Mouse (Mus musculus) NIH3T3 (cell line): ENCODE data around the gene Tnfsf8.

Experiments used
- DNase-seq: peaks from one replicate; pipeline ENCODE4 v3.0.0-alpha.2; 2012; ENCODE audit warnings: low read depth

Tnfsf8 gene

GRCm38 (mm10) chr4:63842278-63842677 is 18.9 kb downstream of the Tnfsf8 start:
- no peak for DNase-seq

- peak; percentile 54 for DNase-seq
These were observed 20.7 kb downstream of the Tnfsf8 start for GRCm38 (mm10) chr4:63840457-63840856.

DNA sequence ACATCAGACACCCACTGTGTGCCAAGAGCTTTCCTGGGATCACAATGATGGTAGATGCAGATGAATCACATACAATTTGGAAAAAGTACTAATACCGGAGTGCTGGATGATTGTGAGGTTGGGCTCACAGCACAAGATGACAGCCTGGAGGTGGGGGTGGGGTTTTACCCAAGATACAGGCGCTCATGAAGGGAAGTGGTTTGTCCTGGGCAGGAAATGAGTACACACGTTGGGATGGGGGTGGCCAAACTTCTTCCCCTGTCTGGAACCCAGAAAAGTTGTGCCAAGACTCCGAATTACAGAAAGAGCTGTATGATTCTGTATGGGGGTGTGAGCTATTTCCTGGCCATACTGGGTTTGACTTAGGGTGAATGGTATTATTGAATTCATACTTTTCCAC is 38.0 kb downstream of the Tnfsf8 start:
- DNase-seq, result no peak

GRCm38 (mm10) chr4:63817505-63817904 is 43.6 kb downstream of the Tnfsf8 start:
- no peak for DNase-seq

GRCm38 (mm10) chr4:63815668-63816067 is 45.5 kb downstream of the Tnfsf8 start:
- DNase-seq, result no peak

DNA sequence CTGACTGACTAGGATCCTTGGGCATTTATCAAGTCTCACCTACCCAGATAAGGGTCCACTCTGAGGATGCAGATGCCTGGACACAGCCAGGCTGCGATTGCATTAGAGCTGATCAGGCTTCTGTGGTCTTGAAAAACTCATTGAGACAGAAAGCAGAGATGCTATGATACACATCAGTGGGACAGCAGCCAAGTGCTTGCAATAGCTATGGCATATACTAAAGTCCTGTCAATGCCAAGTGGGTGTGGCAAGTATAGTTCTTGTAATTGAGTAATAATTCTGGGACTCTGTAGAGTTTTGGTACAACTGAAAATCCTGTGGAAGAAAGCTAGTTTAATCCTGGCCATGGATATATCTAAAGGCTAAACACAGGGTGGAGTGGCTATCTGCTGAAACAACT is 63.1 kb downstream of the Tnfsf8 start:
- DNase-seq, result peak; percentile 92

- no peak for DNase-seq
These were observed 64.6 kb downstream of the Tnfsf8 start for GRCm38 (mm10) chr4:63796527-63796926.

DNA sequence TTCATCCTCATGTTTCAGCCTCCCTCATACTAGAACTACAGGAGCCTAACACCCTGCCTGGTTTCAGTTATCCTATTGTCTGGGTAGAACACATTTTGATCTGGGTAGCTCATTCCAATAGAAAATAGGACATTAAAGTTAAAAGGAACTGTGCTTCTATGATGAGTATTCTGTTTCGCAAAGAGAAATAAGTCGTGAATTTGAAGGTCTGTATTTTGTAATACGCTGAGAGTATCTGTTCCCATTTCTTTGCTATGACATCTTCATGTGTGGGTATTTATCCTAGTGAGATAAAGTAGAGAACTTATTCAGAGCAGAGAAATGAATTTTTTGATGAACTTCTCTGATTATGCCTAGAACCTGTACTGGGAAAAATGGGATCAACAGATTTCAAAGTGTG is 68.8 kb downstream of the Tnfsf8 start:
- DNase-seq, result no peak

GRCm38 (mm10) chr4:63785466-63785865 is 75.7 kb downstream of the Tnfsf8 start:
- peak; percentile 64 for DNase-seq

GRCm38 (mm10) chr4:63783826-63784225 is 77.3 kb downstream of the Tnfsf8 start:
- DNase-seq, result peak; percentile 19

- DNase-seq, result no peak
These were observed 78.1 kb downstream of the Tnfsf8 start for GRCm38 (mm10) chr4:63782970-63783613.
